Mouse (Mus musculus): ENCODE measurements around the gene Babam2.

GRCm38 (mm10) chr5:31963352-31963751 lies 265.9 kb downstream of the Babam2 start:
- TF ChIP-seq CTCF (IDR thresholded peaks at IDR 0.05; ENCODE audit: extremely low read depth, insufficient read depth, low read length) (no peak), POLR2A (IDR thresholded peaks at IDR 0.05; ENCODE audit: extremely low read depth, insufficient read depth, low read length) (no peak)
